Mouse (Mus musculus) retina, embryonic 14.5 days (tissue): Measurements from ENCODE around the gene Nck2.
"Not testable (repeated sequence)": the region's sequence is repeated elsewhere in the genome, so short reads cannot be mapped to it uniquely, and the experiment has no call there.

ENCODE experiments used
- DNase-seq: peaks from one replicate; pipeline ENCODE4 v3.0.0-alpha.2; 2015; ENCODE audit warnings: low spot score

Nck2 gene

GRCm38 (mm10) chr1:43501920-43502791 lies 57.8 kb downstream of the Nck2 start:
- DNase-seq: no peak

- no peak for DNase-seq
Observed at GRCm38 (mm10) chr1:43502792-43503146, 58.4 kb downstream of the Nck2 start.

DNA sequence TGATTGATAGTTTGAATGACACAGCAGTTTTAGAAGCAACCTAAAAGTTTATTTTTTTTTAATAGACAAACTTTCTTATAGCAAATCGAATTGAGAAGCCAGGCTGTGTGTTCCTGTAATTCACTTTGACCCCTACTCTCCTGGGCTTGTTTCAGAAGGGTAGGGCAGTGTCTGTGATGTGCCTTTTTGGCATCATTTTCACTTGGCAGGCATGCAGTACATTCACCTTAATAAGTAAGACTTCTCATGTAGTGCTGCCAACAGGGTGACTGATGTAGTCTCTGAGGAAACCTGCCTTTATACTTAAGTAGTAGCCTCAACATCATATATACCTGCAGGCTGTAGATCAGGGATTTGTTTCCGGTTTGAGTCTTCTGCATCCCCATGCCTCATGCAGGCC lies 58.9 kb downstream of the Nck2 start:
- DNase-seq: no peak

- DNase-seq: no peak
Observed at GRCm38 (mm10) chr1:43503676-43504075, 59.3 kb downstream of the Nck2 start.

GRCm38 (mm10) chr1:43504235-43504634 lies 59.9 kb downstream of the Nck2 start:
- peak; percentile 79 for DNase-seq

DNA sequence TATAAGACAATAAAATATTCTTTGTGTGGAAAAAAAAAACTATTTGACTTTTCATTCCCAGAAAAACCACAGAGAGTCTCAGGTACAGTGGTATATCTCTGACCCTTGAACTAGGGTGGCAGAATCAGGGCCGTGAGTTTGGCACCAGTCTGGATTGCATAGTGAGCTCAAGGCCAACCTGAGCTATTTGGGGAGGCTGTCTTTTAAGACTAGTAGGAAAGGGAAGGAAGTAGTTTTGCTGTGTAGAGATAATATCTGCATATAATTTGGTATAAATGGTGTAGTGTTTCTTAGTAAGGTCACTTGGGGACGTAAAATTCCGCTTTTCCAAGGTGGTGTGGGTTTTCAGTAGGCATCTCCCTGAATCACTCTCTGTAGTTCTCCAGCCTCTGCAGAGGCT lies 62.3 kb downstream of the Nck2 start:
- no peak for DNase-seq

DNA sequence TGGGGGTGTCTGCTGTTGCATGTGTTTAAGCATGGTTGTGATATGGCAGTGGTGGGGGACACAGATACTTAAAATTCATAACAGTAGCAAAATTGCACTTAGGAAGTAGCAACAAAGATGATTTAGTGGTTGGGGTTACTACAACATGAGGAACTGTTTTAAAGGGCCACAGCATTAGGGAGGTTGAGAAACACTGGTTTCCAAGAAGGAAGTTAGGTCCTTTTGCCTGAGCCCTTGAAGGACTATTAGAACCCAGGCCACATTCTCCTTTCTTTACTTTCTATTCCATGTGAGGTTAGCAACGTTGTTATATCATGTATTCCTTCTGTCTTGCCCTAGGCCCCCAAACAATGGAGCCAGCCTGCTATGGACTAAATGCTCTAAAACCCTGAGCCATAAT lies 63.4 kb downstream of the Nck2 start:
- DNase-seq: no peak

- DNase-seq: peak; percentile 10
Observed at GRCm38 (mm10) chr1:43511256-43511655, 66.9 kb downstream of the Nck2 start.

DNA sequence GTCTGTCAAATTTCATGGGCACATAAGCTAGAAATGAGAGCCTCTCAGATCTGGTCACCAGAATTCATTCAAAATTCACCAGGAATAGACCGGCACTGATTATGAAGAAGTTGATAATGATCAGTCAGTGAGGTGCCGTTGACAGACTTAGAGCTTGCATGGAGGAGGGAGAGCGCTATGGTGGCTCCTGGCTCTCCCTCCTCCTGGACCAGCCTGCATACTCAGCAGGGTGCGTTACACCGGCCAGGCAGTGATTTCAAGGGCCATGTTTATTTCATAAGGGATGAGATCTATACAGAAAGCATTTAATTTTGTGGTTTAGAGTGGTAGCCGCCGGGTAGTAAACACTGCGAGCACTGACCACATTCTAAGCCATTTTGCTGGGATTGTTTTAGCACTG lies 67.3 kb downstream of the Nck2 start:
- DNase-seq: no peak

DNA sequence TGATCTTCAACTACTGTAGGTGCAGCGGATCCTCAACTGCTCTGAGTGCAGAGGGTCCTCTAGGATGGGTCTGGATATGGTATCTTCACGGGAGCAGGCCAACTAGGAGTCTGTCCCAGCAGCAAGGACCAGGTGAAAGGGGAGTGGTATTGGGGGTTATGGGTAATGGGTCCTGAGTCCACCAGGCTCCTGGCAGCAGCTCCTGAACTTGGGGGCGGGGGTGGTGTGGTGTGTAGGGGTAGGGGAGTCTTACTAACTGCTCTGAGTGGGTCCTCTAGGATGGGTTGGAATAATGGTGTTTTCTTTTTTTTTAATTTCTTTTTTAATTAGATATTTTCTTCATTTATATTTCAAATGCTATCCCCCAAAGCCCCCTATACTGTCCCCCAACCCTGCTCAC lies 73.0 kb downstream of the Nck2 start:
- DNase-seq: no peak

DNA sequence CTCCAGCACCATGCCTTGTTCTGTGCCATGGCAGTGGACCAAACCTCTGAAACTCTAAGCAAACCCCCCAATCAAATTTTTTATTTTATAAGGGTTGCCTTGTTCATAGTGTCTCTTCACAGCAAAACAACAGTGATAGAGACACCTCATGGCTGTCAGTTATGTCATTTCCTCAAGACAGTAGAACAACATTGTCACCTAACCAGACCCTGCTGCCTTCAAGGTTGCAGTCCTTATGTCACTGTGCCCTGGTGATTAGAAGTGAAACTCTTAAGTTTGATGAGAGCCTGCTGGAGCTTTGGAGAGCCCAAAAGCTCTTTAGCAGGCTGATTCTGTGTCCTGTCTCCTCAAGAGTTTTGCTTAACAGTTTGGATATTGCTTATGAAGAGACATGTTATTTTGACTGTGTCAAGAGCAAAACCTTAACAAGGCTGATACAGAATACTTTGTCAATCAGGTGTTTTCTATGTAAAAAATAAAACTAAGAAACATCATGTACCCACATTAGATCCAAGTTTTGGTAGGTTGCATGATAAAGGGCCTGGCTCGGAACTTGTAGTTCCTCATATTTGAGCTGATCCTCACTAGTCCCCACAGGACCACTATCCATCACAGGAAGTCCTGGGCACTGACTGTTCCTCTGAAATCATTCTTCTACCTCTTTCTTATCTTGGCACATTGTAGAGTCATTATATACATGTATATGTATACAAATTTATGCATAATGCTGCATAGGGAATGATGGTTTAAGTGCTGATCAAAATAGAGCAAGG lies 76.0 kb downstream of the Nck2 start:
- DNase-seq: no peak

GRCm38 (mm10) chr1:43520989-43521371 lies 76.6 kb downstream of the Nck2 start:
- no peak for DNase-seq

- no peak for DNase-seq
Observed at GRCm38 (mm10) chr1:43521512-43521911, 77.1 kb downstream of the Nck2 start.

- no peak for DNase-seq
Observed at GRCm38 (mm10) chr1:43521950-43522349, 77.6 kb downstream of the Nck2 start.

DNA sequence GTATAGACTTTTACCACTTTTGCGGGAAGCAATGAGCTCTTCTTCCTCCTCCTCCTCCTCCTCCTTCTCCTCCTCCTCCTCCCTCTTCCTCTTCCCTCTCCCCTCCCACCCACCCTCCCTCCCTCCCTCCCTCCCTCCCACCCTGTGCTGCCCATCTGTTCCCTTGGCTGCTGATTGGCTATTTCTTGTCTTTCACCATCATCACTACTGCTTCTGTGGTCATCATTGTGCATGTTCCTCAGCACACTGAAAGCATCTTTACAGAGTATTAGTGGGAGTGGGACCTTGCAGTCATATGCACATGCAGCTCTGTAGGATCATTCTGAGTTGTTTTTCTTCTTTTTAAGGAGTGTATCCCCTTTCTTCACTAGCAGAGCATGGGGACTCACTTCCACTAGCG lies 78.6 kb downstream of the Nck2 start:
- no peak for DNase-seq

GRCm38 (mm10) chr1:43524332-43524731 lies 80.0 kb downstream of the Nck2 start:
- no peak for DNase-seq

- no peak for DNase-seq
Observed at GRCm38 (mm10) chr1:43528275-43528674, 83.9 kb downstream of the Nck2 start.

- no peak for DNase-seq
Observed at GRCm38 (mm10) chr1:43529086-43529485, 84.7 kb downstream of the Nck2 start.

GRCm38 (mm10) chr1:43530295-43531020 lies 86.1 kb downstream of the Nck2 start:
- no peak for DNase-seq

- DNase-seq: no peak
Observed at GRCm38 (mm10) chr1:43531307-43531706, 86.9 kb downstream of the Nck2 start.

DNA sequence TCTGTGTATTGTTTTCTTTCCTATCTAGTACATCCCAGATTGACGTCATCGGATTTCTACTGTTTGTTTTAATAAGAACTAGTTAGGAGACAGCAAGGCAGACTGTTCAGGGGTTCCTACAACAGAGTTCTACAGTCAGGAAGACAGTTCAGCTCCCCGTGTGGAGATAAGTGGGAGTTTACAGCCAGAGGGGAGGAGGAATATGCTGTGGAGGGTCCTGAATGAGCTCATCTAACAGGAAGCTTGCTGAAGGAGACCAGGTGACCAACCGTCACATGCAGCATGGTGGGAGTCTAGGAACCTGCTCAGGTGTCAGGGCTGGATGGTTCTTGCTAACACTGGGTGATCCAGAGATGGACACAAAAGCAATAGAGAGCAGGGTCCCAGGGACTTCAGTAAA lies 87.9 kb downstream of the Nck2 start:
- DNase-seq: no peak

DNA sequence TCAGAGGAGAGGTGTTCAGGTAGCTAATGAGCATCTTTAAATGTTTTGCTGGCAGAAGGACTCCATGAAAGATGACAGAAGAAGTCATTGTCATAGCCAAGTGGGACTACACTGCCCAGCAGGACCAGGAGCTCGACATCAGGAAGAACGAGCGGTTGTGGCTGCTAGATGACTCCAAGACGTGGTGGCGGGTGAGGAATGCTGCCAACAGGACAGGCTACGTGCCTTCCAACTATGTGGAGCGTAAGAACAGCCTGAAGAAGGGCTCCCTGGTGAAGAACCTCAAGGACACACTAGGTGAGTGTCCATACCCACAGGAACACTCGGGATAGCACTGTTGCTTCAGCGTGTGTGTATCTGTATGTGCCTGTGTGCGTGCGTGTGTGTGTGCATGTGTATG lies 89.1 kb downstream of the Nck2 start:
- DNase-seq: not testable (repeated sequence)
